Mouse (Mus musculus): ENCODE data around the gene Eif4b. TPM values are rescaled to one million over a fixed set of nuclear protein-coding genes. Genes with fewer than 3 reads are reported as not detected.

Gene Eif4b
- total and polyA plus RNA-seq, 2 experiments = 73.8 to 130 TPM

DNA sequence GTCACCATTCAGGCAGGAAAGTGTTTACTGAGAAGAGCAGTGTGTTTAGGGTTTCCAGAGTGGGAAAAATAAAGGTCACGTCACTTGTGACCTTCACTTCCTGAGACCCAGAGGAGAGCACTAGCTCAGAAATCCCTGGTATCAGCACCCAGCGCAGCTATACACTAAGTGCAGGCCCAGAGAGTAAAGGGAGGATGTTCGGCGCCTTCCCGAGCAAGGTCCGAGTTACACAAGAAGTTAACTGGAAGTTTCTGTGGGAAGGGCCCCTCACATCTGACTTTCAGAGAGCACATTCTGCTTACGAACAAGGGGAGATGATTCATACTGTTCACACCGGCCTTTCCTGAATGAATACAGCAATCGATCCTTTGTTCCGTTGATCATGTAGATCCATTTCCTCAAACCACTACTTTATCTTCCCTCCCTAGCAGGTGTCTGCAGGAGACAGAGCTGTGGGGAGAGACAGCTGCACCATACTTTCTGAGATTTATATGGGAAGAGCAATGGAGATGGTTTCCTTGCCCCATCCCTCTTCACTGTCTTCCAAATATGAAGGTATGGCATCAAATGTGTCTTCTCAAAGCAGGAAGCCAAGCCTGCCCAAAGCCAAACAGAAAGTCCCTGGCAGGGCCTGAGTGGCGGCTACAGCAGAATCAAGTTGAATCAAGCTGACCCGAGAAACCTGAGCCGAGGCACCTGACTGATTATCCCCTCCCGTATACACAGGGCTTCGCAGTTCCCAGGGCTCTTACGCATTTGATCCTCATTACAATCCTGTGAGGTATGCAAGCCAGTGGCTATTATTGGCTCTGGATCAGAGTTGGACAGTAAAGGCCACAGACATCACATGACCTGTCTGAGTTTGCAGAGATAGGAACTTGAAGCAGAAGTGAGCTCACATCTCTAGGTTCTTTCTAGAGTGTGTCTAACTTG, 39.2 kb upstream of the Eif4b start:
- H3K79me2 ChIP-seq (ENCODE audit: control insufficient read depth, insufficient read depth, low read length) = no peaks in the 10 kb centered on the region
- H3K4me1 ChIP-seq (ENCODE audit: control insufficient read depth, insufficient read depth, low read length) = peaks cover 3% of the 10 kb centered on the region; the same call in 1 of the 2 replicates
- peaks cover 25% of the 10 kb centered on the region for H3K36me3 ChIP-seq (ENCODE audit: control insufficient read depth, insufficient read depth, low read length)
- no peak for TF ChIP-seq POLR2A (IDR thresholded peaks at IDR 0.05; ENCODE audit: extremely low read depth, insufficient read depth, low read length)
- no peak for TF ChIP-seq CTCF (IDR thresholded peaks at IDR 0.05; ENCODE audit: low read depth, low read length)
- 67% methylated on average over 16 of the region's 16 CpGs for WGBS
- H3K4me3 ChIP-seq (ENCODE audit: insufficient read depth, low read depth, low read length) = no peak overlapping the region
- H3K27ac ChIP-seq (replicated peaks; ENCODE audit: insufficient read depth, low read depth, low read length) = no peak overlapping the region
- no peak overlapping the region for H3K9ac ChIP-seq (ENCODE audit: low read depth, low read length)
- no peak for DNase-seq (ENCODE audit: extremely low read depth, low read depth, low spot score)
- no peaks in the 10 kb centered on the region for H3K27me3 ChIP-seq (ENCODE audit: control insufficient read depth, insufficient read depth, low read length)

GRCm38 (mm10) chr15:102040277-102040676, 33.3 kb upstream of the Eif4b start:
- Histone ChIP-seq H3K4me3 (ENCODE audit: insufficient read depth, low read depth, low read length) (no peak overlapping the region), H3K36me3 (ENCODE audit: control insufficient read depth, insufficient read depth, low read length) (no peaks in the 10 kb centered on the region), H3K27ac (replicated peaks; ENCODE audit: insufficient read depth, low read depth, low read length) (no peak overlapping the region), H3K4me1 (ENCODE audit: control insufficient read depth, insufficient read depth, low read length) (no peaks in the 10 kb centered on the region), H3K27me3 (ENCODE audit: control insufficient read depth, insufficient read depth, low read length) (no peaks in the 10 kb centered on the region), H3K79me2 (ENCODE audit: control insufficient read depth, insufficient read depth, low read length) (no peaks in the 10 kb centered on the region), H3K9ac (ENCODE audit: low read depth, low read length) (no peak overlapping the region)
- no peak for TF ChIP-seq CTCF (IDR thresholded peaks at IDR 0.05; ENCODE audit: low read depth, low read length)
- no peak for TF ChIP-seq POLR2A (IDR thresholded peaks at IDR 0.05; ENCODE audit: extremely low read depth, insufficient read depth, low read length)
- 59% methylated on average over 4 of the region's 4 CpGs for WGBS
- DNase-seq (ENCODE audit: extremely low read depth, low read depth, low spot score) = no peak

- H3K4me1 ChIP-seq (ENCODE audit: control insufficient read depth, insufficient read depth, low read length) = no peaks in the 10 kb centered on the region
- TF ChIP-seq CTCF (IDR thresholded peaks at IDR 0.05; ENCODE audit: low read depth, low read length) (no peak), POLR2A (IDR thresholded peaks at IDR 0.05; ENCODE audit: extremely low read depth, insufficient read depth, low read length) (no peak)
- WGBS = 50% methylated on average over 7 of the region's 7 CpGs
- H3K4me3 ChIP-seq (ENCODE audit: insufficient read depth, low read depth, low read length) = no peak overlapping the region
- no peaks in the 10 kb centered on the region for H3K27me3 ChIP-seq (ENCODE audit: control insufficient read depth, insufficient read depth, low read length)
- no peaks in the 10 kb centered on the region for H3K79me2 ChIP-seq (ENCODE audit: control insufficient read depth, insufficient read depth, low read length)
- DNase-seq (ENCODE audit: extremely low read depth, low read depth, low spot score) = no peak
- no peaks in the 10 kb centered on the region for H3K36me3 ChIP-seq (ENCODE audit: control insufficient read depth, insufficient read depth, low read length)
- no peak overlapping the region for H3K27ac ChIP-seq (replicated peaks; ENCODE audit: insufficient read depth, low read depth, low read length)
- H3K9ac ChIP-seq (ENCODE audit: low read depth, low read length) = no peak overlapping the region
These were observed 31.6 kb upstream of the Eif4b start for GRCm38 (mm10) chr15:102041951-102042350.

GRCm38 (mm10) chr15:102044745-102045144, 28.8 kb upstream of the Eif4b start:
- Histone ChIP-seq H3K4me3 (ENCODE audit: insufficient read depth, low read depth, low read length) (no peak overlapping the region), H3K27ac (replicated peaks; ENCODE audit: insufficient read depth, low read depth, low read length) (no peak overlapping the region), H3K36me3 (ENCODE audit: control insufficient read depth, insufficient read depth, low read length) (no peaks in the 10 kb centered on the region), H3K79me2 (ENCODE audit: control insufficient read depth, insufficient read depth, low read length) (no peaks in the 10 kb centered on the region), H3K4me1 (ENCODE audit: control insufficient read depth, insufficient read depth, low read length) (no peaks in the 10 kb centered on the region), H3K9ac (ENCODE audit: low read depth, low read length) (no peak overlapping the region), H3K27me3 (ENCODE audit: control insufficient read depth, insufficient read depth, low read length) (no peaks in the 10 kb centered on the region)
- no peak for DNase-seq (ENCODE audit: extremely low read depth, low read depth, low spot score)
- no peak for TF ChIP-seq POLR2A (IDR thresholded peaks at IDR 0.05; ENCODE audit: extremely low read depth, insufficient read depth, low read length)
- no peak for TF ChIP-seq CTCF (IDR thresholded peaks at IDR 0.05; ENCODE audit: low read depth, low read length)
- 83% methylated on average over 3 of the region's 3 CpGs for WGBS

GRCm38 (mm10) chr15:102045691-102046090, 27.9 kb upstream of the Eif4b start:
- H3K36me3 ChIP-seq (ENCODE audit: control insufficient read depth, insufficient read depth, low read length) = no peaks in the 10 kb centered on the region
- H3K27ac ChIP-seq (replicated peaks; ENCODE audit: insufficient read depth, low read depth, low read length) = no peak overlapping the region
- 89% methylated on average over 10 of the region's 10 CpGs for WGBS
- TF ChIP-seq CTCF (IDR thresholded peaks at IDR 0.05; ENCODE audit: low read depth, low read length) = no peak
- TF ChIP-seq POLR2A (IDR thresholded peaks at IDR 0.05; ENCODE audit: extremely low read depth, insufficient read depth, low read length) = no peak
- no peaks in the 10 kb centered on the region for H3K27me3 ChIP-seq (ENCODE audit: control insufficient read depth, insufficient read depth, low read length)
- H3K4me3 ChIP-seq (ENCODE audit: insufficient read depth, low read depth, low read length) = no peak overlapping the region
- H3K9ac ChIP-seq (ENCODE audit: low read depth, low read length) = no peak overlapping the region
- DNase-seq (ENCODE audit: extremely low read depth, low read depth, low spot score) = no peak
- no peaks in the 10 kb centered on the region for H3K79me2 ChIP-seq (ENCODE audit: control insufficient read depth, insufficient read depth, low read length)
- no peaks in the 10 kb centered on the region for H3K4me1 ChIP-seq (ENCODE audit: control insufficient read depth, insufficient read depth, low read length)

DNA sequence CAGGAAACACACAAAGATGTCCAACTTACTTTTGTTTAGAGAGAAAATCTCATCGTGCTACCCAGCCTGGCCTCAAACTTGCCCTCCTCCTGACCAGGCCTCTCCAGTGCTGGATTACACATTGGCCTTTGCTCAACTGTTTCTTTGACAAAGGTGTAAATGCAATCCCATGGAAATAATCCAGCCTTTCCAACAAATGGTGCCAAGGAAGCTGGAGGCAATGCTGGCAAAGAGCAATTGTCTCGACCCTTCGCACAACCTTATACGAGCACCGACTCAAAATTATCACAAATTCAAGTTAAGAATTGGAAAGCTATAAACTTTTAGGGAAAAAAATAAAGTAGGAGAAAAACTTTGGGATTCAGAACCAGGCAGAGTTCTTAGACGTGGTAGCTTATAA, 25.6 kb upstream of the Eif4b start:
- H3K4me3 ChIP-seq (ENCODE audit: insufficient read depth, low read depth, low read length) = no peak overlapping the region
- H3K36me3 ChIP-seq (ENCODE audit: control insufficient read depth, insufficient read depth, low read length) = no peaks in the 10 kb centered on the region
- no peak for DNase-seq (ENCODE audit: extremely low read depth, low read depth, low spot score)
- no peak overlapping the region for H3K27ac ChIP-seq (replicated peaks; ENCODE audit: insufficient read depth, low read depth, low read length)
- H3K79me2 ChIP-seq (ENCODE audit: control insufficient read depth, insufficient read depth, low read length) = no peaks in the 10 kb centered on the region
- H3K9ac ChIP-seq (ENCODE audit: low read depth, low read length) = no peak overlapping the region
- peaks cover 2% of the 10 kb centered on the region; the same call in 1 of the 2 replicates for H3K4me1 ChIP-seq (ENCODE audit: control insufficient read depth, insufficient read depth, low read length)
- no peaks in the 10 kb centered on the region for H3K27me3 ChIP-seq (ENCODE audit: control insufficient read depth, insufficient read depth, low read length)
- 68% methylated on average over 6 of the region's 6 CpGs for whole genome bisulfite sequencing
- TF ChIP-seq POLR2A (IDR thresholded peaks at IDR 0.05; ENCODE audit: extremely low read depth, insufficient read depth, low read length) (no peak), CTCF (IDR thresholded peaks at IDR 0.05; ENCODE audit: low read depth, low read length) (no peak)
